Mouse (Mus musculus) heart, adult 2 months (tissue): ENCODE results near the gene Cpsf6. TPM values are rescaled to one million over a fixed set of nuclear protein-coding genes. Genes with fewer than 3 reads are reported as not detected.

ENCODE experiments used
- DNase-seq, 2 experiments: peaks; one replicate each; pipeline ENCODE4 v3.0.0; 2021
- H3K27ac ChIP-seq: fragments of 200-600 bp; 2 replicates; pipeline ENCODE4 v1.8.1; 2022
- H3K27me3 ChIP-seq: fragments of 200-500 bp; 2 replicates; pipeline ENCODE4 v1.6.1; 2012; ENCODE audit warnings: mild to moderate bottlenecking, low read length, inconsistent platforms, mixed read lengths; ENCODE audit not compliant: control insufficient read depth, insufficient read depth
- H3K36me3 ChIP-seq: fragments of 200-500 bp; 2 replicates; pipeline ENCODE4 v1.6.1; 2012; ENCODE audit warnings: low read length, inconsistent platforms; ENCODE audit not compliant: control insufficient read depth, insufficient read depth
- H3K4me1 ChIP-seq: fragments of 200-500 bp; 2 replicates; pipeline ENCODE4 v1.6.1; 2011; ENCODE audit warnings: low read length; ENCODE audit not compliant: control insufficient read depth, insufficient read depth
- H3K4me3 ChIP-seq: fragments of 200-600 bp; 2 replicates; pipeline ENCODE4 v1.8.1; 2022
- H3K79me2 ChIP-seq: fragments of 200-500 bp; replicated peaks from 2 replicates; pipeline ENCODE4 v1.6.1; 2012; ENCODE audit warnings: mild to moderate bottlenecking, inconsistent platforms, low read length, moderate library complexity, mixed read lengths; ENCODE audit not compliant: control insufficient read depth, insufficient read depth
- H3K9ac ChIP-seq: fragments of 200-500 bp; 2 replicates; pipeline ENCODE4 v1.6.1; 2012; ENCODE audit warnings: low read depth, mild to moderate bottlenecking, control low read depth, inconsistent platforms, low read length, mixed read lengths
- CTCF ChIP-seq: fragments of 200-600 bp; IDR thresholded peaks from 2 replicates; pipeline ENCODE4 v1.8.1; 2022; ENCODE audit warnings: antibody characterized with exemption, mild to moderate bottlenecking, moderate library complexity
- EP300 ChIP-seq: fragments of 200-500 bp; IDR thresholded peaks from 2 replicates; pipeline ENCODE4 v1.6.1; 2011; ENCODE audit warnings: low read depth, low read length, control low read depth; ENCODE audit not compliant: insufficient read depth
- POLR2A ChIP-seq: fragments of 200-500 bp; IDR thresholded peaks from 2 replicates; pipeline ENCODE4 v1.6.1; 2011; ENCODE audit warnings: mild to moderate bottlenecking, low read depth, low read length, control low read depth; ENCODE audit not compliant: insufficient read depth
- WGBS: fragments of 180-500 bp; shearing (Covaris S2); methylation state at CpG from one replicate; pipeline ENCODE4 v1.1.7; 2018; 5-methylcytosine and 5-hydroxymethylcytosine counted together
- intact Hi-C: fragments of 180-260 bp; cut with DNase I; formaldehyde crosslinking; loops from one replicate; pipeline ENCODE4 v1.15.1; 2025
- polyA plus RNA-seq: library from polyadenylated mRNA; depleted of rRNA; stranded (reverse); fragments of >200 nt; gene quantifications from 2 replicates; pipeline ENCODE4 v1.2.3, GENCODE M21; 2012
- total RNA-seq, 2 experiments: library from RNA; stranded (reverse); gene quantifications; 2 replicates each; pipeline ENCODE4 v1.2.3; 2021

Cpsf6 gene
- total and polyA plus RNA-seq, 3 experiments: 20.3 to 35.5 (median 30.9) TPM

GRCm38 (mm10) chr10:117398044-117398780 lies 18.4 kb upstream of the Cpsf6 start:
- TF ChIP-seq EP300 (no peak), POLR2A (no peak), CTCF (no peak)
- Histone ChIP-seq H3K79me2 (no peaks in the 10 kb centered on the region), H3K36me3 (no peaks in the 10 kb centered on the region), H3K27me3 (no peaks in the 10 kb centered on the region), H3K9ac (no peak overlapping the region), H3K4me1 (peaks cover 3% of the 10 kb centered on the region), H3K4me3 (no peak overlapping the region), H3K27ac (no peak overlapping the region)
- DNase-seq: no peak
- intact Hi-C loops: no loop called here
- WGBS: 59% methylated on average over 18 of the region's 18 CpGs

- TF ChIP-seq EP300 (no peak), CTCF (no peak), POLR2A (no peak)
- H3K4me1 ChIP-seq: peaks cover 3% of the 10 kb centered on the region
- no peak overlapping the region; the same call in 1 of the 2 replicates for H3K9ac ChIP-seq
- 48% methylated on average over 9 of the region's 10 CpGs for WGBS
- H3K4me3 ChIP-seq: no peak overlapping the region
- H3K79me2 ChIP-seq: no peaks in the 10 kb centered on the region
- H3K27ac ChIP-seq: no peak overlapping the region
- DNase-seq: no peak
- intact Hi-C loops: no loop called here
- H3K27me3 ChIP-seq: no peaks in the 10 kb centered on the region
- H3K36me3 ChIP-seq: no peaks in the 10 kb centered on the region
These were observed 17.4 kb upstream of the Cpsf6 start for GRCm38 (mm10) chr10:117397106-117397625.

- Histone ChIP-seq H3K9ac (no peak overlapping the region; the same call in 1 of the 2 replicates), H3K27me3 (no peaks in the 10 kb centered on the region), H3K36me3 (no peaks in the 10 kb centered on the region), H3K27ac (no peak overlapping the region), H3K4me3 (no peak overlapping the region), H3K4me1 (peaks cover 3% of the 10 kb centered on the region), H3K79me2 (no peaks in the 10 kb centered on the region)
- intact Hi-C loops: no loop called here
- DNase-seq: no peak
- TF ChIP-seq CTCF (no peak), POLR2A (no peak), EP300 (no peak)
- 36% methylated on average over 18 of the region's 18 CpGs for WGBS
These were observed 16.7 kb upstream of the Cpsf6 start for GRCm38 (mm10) chr10:117396386-117397048.

- no peak overlapping the region for H3K27ac ChIP-seq
- TF ChIP-seq EP300 (no peak), POLR2A (no peak), CTCF (no peak)
- no peaks in the 10 kb centered on the region for H3K79me2 ChIP-seq
- DNase-seq: no peak
- H3K27me3 ChIP-seq: no peaks in the 10 kb centered on the region
- H3K4me1 ChIP-seq: peaks cover 3% of the 10 kb centered on the region
- 94% methylated on average over 2 of the region's 2 CpGs for WGBS
- H3K36me3 ChIP-seq: no peaks in the 10 kb centered on the region
- H3K4me3 ChIP-seq: no peak overlapping the region
- intact Hi-C loops: loop anchor here (2.0 kb wide), 1 partner anchor 19 kb away; no protein-coding TSS in a partner anchor
- no peak overlapping the region for H3K9ac ChIP-seq
These were observed 16.0 kb upstream of the Cpsf6 start for GRCm38 (mm10) chr10:117395801-117396200.

- no peak for DNase-seq
- TF ChIP-seq POLR2A (no peak), CTCF (peak; percentile 19; the same call in 1 of the 2 replicates), EP300 (no peak)
- H3K27ac ChIP-seq: no peak overlapping the region
- no peaks in the 10 kb centered on the region for H3K36me3 ChIP-seq
- H3K4me3 ChIP-seq: no peak overlapping the region
- H3K4me1 ChIP-seq: peaks cover 3% of the 10 kb centered on the region
- H3K9ac ChIP-seq: no peak overlapping the region
- no peaks in the 10 kb centered on the region for H3K79me2 ChIP-seq
- intact Hi-C loops: loop anchor here (2.0 kb wide), 1 partner anchor 18 kb away; no protein-coding TSS in a partner anchor
- H3K27me3 ChIP-seq: no peaks in the 10 kb centered on the region
- WGBS: 83% methylated on average over 3 of the region's 3 CpGs
These were observed 15.1 kb upstream of the Cpsf6 start for GRCm38 (mm10) chr10:117394738-117395550.
